Mouse (Mus musculus) limb, embryonic 14.5 days (tissue): ENCODE measurements around the gene Clnk. TPM values are rescaled to one million over a fixed set of nuclear protein-coding genes. Genes with fewer than 3 reads are reported as not detected.
A peak's percentile ranks its signal among the peaks of the same experiment; 100 is the strongest.

Experiments
- ATAC-seq: fragments of 200-750 bp; cut with Nextera tagmentation; 2 replicates; pipeline ENCODE4 v1.8.0; 2017; ENCODE audit warnings: low read depth, moderate number of reproducible peaks, moderate TSS enrichment; ENCODE audit not compliant: low FRiP score
- DNase-seq: peaks from one replicate; pipeline ENCODE4 v3.0.0-alpha.2; 2015; ENCODE audit warnings: low spot score
- H3K27ac ChIP-seq: fragments of 300-500 bp; sonication (generic); replicated peaks from 2 replicates; pipeline ENCODE4 v1.5.1; 2014; ENCODE audit warnings: low read depth, mild to moderate bottlenecking, low read length, moderate library complexity, mixed read lengths
- H3K27me3 ChIP-seq: fragments of 300-500 bp; sonication (generic); 2 replicates; pipeline ENCODE4 v1.6.1; 2014; ENCODE audit warnings: low read length, mixed read lengths; ENCODE audit not compliant: control insufficient read depth, insufficient read depth
- H3K36me3 ChIP-seq: fragments of 300-500 bp; sonication (generic); 2 replicates; pipeline ENCODE4 v1.6.1; 2014; ENCODE audit warnings: mild to moderate bottlenecking, low read length, moderate library complexity, mixed read lengths; ENCODE audit not compliant: control insufficient read depth, insufficient read depth
- H3K4me1 ChIP-seq: fragments of 300-500 bp; sonication (generic); 2 replicates; pipeline ENCODE4 v1.6.1; 2014; ENCODE audit warnings: antibody characterized with exemption, low read length, mixed read lengths; ENCODE audit not compliant: control insufficient read depth, insufficient read depth
- H3K4me2 ChIP-seq: fragments of 300-500 bp; sonication (generic); replicated peaks from 2 replicates; pipeline ENCODE4 v1.6.1; 2014; ENCODE audit warnings: low read depth, mild to moderate bottlenecking, low read length, moderate library complexity; ENCODE audit not compliant: severe bottlenecking
- H3K4me3 ChIP-seq: fragments of 300-500 bp; sonication (generic); replicated peaks from 2 replicates; pipeline ENCODE4 v1.5.1; 2014; ENCODE audit warnings: low read length
- H3K9ac ChIP-seq: fragments of 300-500 bp; sonication (generic); 2 replicates; pipeline ENCODE4 v1.6.1; 2014; ENCODE audit warnings: mild to moderate bottlenecking, low read depth, low read length, moderate library complexity; ENCODE audit not compliant: severe bottlenecking
- H3K9me3 ChIP-seq: fragments of 300-500 bp; sonication (generic); 2 replicates; pipeline ENCODE4 v1.6.1; 2016; ENCODE audit warnings: low read length; ENCODE audit not compliant: control insufficient read depth
- POLR2A ChIP-seq: fragments of 200-500 bp; IDR thresholded peaks from 2 replicates; pipeline ENCODE4 v1.8.0; 2012; ENCODE audit warnings: inconsistent platforms, mild to moderate bottlenecking, moderate library complexity, borderline replicate concordance; ENCODE audit not compliant: insufficient read depth, insufficient read length; ENCODE audit errors: extremely low read depth
- WGBS: fragments of 180-500 bp; shearing (Covaris S2); extraction: QIAGEN DNeasy Blood & Tissue Kit; methylation state at CpG from one replicate; pipeline ENCODE4 v1.1.7; 2014; 5-methylcytosine and 5-hydroxymethylcytosine counted together
- polyA plus RNA-seq, 2 experiments: library from polyadenylated mRNA; depleted of rRNA in 1 of 2; stranded (reverse) in 1 of 2; unstranded in 1 of 2; fragments of >200 nt; fragmentation: Nextera tagmentation in 1 of 2; extraction: Ambion mirVana in 1 of 2; gene quantifications; 2 replicates each; pipeline versions ENCODE4 v1.2.1 to v1.2.3; 2012 to 2014

Clnk gene
- polyA plus RNA-seq, 2 experiments, result 0.11 to 0.18 TPM

GRCm38 (mm10) chr5:38780045-38780444 is 96.6 kb downstream of the Clnk start:
- H3K9ac ChIP-seq, result no peak overlapping the region
- 74% methylated on average over 3 of the region's 3 CpGs for WGBS
- H3K4me2 ChIP-seq, result no peak overlapping the region
- no peaks in the 10 kb centered on the region for H3K9me3 ChIP-seq
- peaks cover 3% of the 10 kb centered on the region; the same call in 1 of the 2 replicates for H3K4me1 ChIP-seq
- H3K4me3 ChIP-seq, result no peak overlapping the region
- ATAC-seq, result no peak
- no peaks in the 10 kb centered on the region for H3K27me3 ChIP-seq
- no peaks in the 10 kb centered on the region for H3K36me3 ChIP-seq
- no peak overlapping the region for H3K27ac ChIP-seq
- no peak for DNase-seq
- TF ChIP-seq POLR2A, result no peak

- no peaks in the 10 kb centered on the region for H3K36me3 ChIP-seq
- no peak overlapping the region for H3K27ac ChIP-seq
- no peak for DNase-seq
- H3K4me2 ChIP-seq, result no peak overlapping the region
- H3K9me3 ChIP-seq, result no peaks in the 10 kb centered on the region
- H3K4me3 ChIP-seq, result no peak overlapping the region
- H3K27me3 ChIP-seq, result no peaks in the 10 kb centered on the region
- WGBS, result 71% methylated on average over 10 of the region's 10 CpGs
- H3K4me1 ChIP-seq, result peaks cover under 1% of the 10 kb centered on the region; the same call in 1 of the 2 replicates
- no peak for ATAC-seq
- H3K9ac ChIP-seq, result no peak overlapping the region
- TF ChIP-seq POLR2A, result no peak
These were observed 101.1 kb downstream of the Clnk start for GRCm38 (mm10) chr5:38775500-38775899.

GRCm38 (mm10) chr5:38754950-38755349 is 121.7 kb downstream of the Clnk start:
- no peak overlapping the region for H3K9ac ChIP-seq
- no peaks in the 10 kb centered on the region for H3K27me3 ChIP-seq
- H3K4me1 ChIP-seq, result no peaks in the 10 kb centered on the region
- no peak overlapping the region for H3K27ac ChIP-seq
- ATAC-seq (peak; percentile 37), DNase-seq (peak; percentile 19)
- H3K9me3 ChIP-seq, result no peaks in the 10 kb centered on the region
- 12% methylated on average over 3 of the region's 3 CpGs for WGBS
- no peak overlapping the region for H3K4me2 ChIP-seq
- no peaks in the 10 kb centered on the region for H3K36me3 ChIP-seq
- no peak for TF ChIP-seq POLR2A
- no peak overlapping the region for H3K4me3 ChIP-seq

- TF ChIP-seq POLR2A, result no peak
- 17% methylated on average over 4 of the region's 4 CpGs for WGBS
- Histone ChIP-seq H3K27ac (no peak overlapping the region), H3K27me3 (no peaks in the 10 kb centered on the region), H3K9ac (no peak overlapping the region), H3K9me3 (no peaks in the 10 kb centered on the region), H3K4me1 (no peaks in the 10 kb centered on the region), H3K4me3 (no peak overlapping the region), H3K36me3 (no peaks in the 10 kb centered on the region), H3K4me2 (no peak overlapping the region)
- ATAC-seq, result no peak
- no peak for DNase-seq
These were observed 123.9 kb downstream of the Clnk start for GRCm38 (mm10) chr5:38752749-38753148.

GRCm38 (mm10) chr5:38708940-38709581 is 167.6 kb downstream of the Clnk start:
- no peaks in the 10 kb centered on the region for H3K36me3 ChIP-seq
- TF ChIP-seq POLR2A, result no peak
- no peaks in the 10 kb centered on the region for H3K27me3 ChIP-seq
- 64% methylated on average over 11 of the region's 11 CpGs for WGBS
- no peak for ATAC-seq
- DNase-seq, result no peak
- H3K4me1 ChIP-seq, result no peaks in the 10 kb centered on the region
- no peaks in the 10 kb centered on the region for H3K9me3 ChIP-seq
- H3K9ac ChIP-seq, result no peak overlapping the region
- no peak overlapping the region for H3K4me3 ChIP-seq
- H3K27ac ChIP-seq, result no peak overlapping the region
- H3K4me2 ChIP-seq, result no peak overlapping the region
